Mouse (Mus musculus): Measurements from ENCODE around the gene Sfxn1.

Sfxn1 gene

DNA sequence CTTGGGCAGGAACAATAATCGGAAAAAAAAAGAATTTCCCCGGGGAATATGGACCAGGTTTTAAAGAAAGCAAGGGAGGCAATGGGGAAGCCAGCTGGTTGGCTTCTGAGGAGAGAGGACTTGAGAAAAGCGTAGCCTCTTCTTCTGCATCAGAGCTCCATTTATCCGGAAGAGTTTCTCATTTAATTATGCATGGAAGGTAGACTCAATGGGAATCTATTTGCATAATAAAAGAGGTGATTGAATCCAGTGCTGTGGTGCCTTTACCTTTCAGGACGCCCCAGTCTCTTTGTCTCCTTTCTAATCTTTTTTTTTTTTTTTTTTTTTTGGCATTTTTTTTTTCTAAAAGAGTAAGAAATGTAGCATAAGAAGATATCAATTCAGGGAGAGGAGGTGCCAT, 46.7 kb downstream of the Sfxn1 start:
- peak; percentile 8 for DNase-seq (ENCODE audit: low read depth, low spot score)

GRCm38 (mm10) chr13:54137756-54138410, 66.2 kb downstream of the Sfxn1 start:
- DNase-seq (ENCODE audit: low read depth, low spot score), result no peak

DNA sequence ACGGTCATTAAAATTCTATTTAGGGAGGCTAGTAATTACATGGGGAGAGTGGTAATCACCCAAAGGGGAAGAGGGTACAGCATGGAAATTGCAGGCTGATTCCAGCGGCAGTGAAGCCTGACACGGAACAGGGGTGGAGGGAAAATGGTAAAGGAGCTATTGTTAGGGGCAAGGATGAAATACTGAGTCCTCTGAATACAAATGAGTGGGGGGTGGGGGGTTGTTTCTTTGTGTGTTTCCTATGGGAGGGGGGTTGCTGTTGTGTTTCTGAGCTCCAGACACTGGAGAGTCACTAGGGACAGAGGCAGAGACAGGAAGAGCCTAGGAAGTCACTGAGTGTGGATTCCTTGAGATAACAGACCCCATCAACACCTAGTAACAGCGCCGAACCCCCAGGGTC, 72.1 kb downstream of the Sfxn1 start:
- peak; percentile 26 for DNase-seq (ENCODE audit: low read depth, low spot score)

DNA sequence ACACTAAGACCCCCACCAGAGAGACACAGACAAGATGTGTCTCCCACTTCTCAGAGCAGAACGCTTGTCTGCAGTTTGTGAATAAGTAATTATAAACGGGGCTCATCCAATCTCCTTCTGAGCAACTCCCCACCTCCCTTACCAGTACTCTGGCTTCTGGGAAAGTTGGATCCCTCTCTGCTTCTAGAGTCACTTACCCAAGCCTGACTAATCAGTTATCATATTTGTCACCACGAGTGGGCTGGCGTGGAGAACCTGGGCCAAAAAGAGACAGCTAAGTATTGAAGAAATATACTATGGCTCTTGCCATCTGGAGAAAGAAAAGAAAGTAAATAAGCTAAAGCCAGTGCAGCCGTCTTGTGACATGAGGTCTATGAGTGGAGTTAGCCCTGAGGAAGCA, 73.0 kb downstream of the Sfxn1 start:
- no peak for DNase-seq (ENCODE audit: low read depth, low spot score)

GRCm38 (mm10) chr13:54147328-54147727, 75.7 kb downstream of the Sfxn1 start:
- no peak for DNase-seq (ENCODE audit: low read depth, low spot score)

DNA sequence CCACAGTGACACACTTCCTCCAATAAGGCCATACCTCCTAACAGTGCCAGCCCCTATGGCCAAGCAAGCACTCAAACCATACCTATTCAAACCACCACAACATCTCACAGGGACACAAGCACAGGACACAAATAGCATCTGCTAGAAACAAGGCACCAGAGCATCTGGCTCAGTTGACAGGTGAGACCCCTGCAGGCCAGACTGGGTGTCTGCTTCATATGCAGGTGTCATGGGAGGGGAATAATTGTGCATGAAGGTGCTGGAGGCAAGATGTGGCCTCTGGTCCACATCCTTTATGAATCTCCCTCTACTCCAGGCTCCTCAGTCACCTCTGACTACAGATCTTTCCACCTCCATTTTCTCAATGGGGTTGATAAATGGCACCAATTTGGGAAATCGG, 80.8 kb downstream of the Sfxn1 start:
- no peak for DNase-seq (ENCODE audit: low read depth, low spot score)

GRCm38 (mm10) chr13:54152911-54153310, 81.2 kb downstream of the Sfxn1 start:
- no peak for DNase-seq (ENCODE audit: low read depth, low spot score)

DNA sequence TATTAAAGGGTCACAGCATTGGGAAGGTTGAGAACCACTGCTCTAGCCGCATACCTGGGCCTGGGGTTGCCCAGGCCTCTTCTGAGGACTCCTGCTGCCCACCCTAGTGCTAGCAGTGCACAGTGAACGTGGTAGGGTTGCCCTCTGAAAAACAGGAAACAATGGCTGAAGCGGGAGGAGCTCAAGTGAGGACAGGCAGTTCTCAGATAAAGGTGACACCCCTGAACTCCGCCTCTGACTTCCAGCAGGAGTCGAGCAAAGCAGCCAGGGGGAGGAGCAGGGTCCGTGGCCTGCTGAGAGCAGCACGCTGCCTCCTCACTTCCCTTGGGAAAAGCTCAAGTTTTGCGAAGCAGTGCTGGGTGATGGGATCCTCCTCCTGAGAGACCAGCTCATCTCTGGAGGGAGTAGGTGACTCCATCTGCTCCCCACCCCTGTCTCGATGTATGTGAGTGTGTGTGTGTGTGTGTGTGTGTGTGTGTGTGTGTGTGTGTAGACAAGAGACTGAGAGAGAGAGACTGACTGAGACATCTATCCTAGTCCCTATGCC, 82.1 kb downstream of the Sfxn1 start:
- DNase-seq (ENCODE audit: low read depth, low spot score), result no peak

- DNase-seq (ENCODE audit: low read depth, low spot score), result no peak
Measured at GRCm38 (mm10) chr13:54155822-54156221, 84.2 kb downstream of the Sfxn1 start.
